Mouse (Mus musculus) CH12.LX (cell line): Measurements from ENCODE around the gene Fli1. TPM values are rescaled to one million over a fixed set of nuclear protein-coding genes. Genes with fewer than 3 reads are reported as not detected.
A peak's percentile ranks its signal among the peaks of the same experiment; 100 is the strongest.

Experiments
- DNase-seq: peaks from one replicate; pipeline ENCODE4 v3.0.0-alpha.2; 2013; ENCODE audit errors: extremely low read depth
- H3K27ac ChIP-seq: 2 replicates; pipeline ENCODE4 v1.5.1; 2012; ENCODE audit warnings: low read depth, mild to moderate bottlenecking, control low read depth, moderate library complexity; ENCODE audit not compliant: insufficient read depth
- H3K27me3 ChIP-seq: replicated peaks from 2 replicates; pipeline ENCODE3; 2012; ENCODE audit warnings: inconsistent platforms
- H3K36me3 ChIP-seq, 2 experiments: replicated peaks in 1 of 2; 2 replicates each; pipeline versions ENCODE3 to v1.6.1; 2012; ENCODE audit warnings: inconsistent platforms in 1 of 2, low read length in 1 of 2, mild to moderate bottlenecking in 1 of 2, mixed read lengths in 1 of 2, moderate library complexity in 1 of 2; ENCODE audit not compliant: control insufficient read depth in 1 of 2, insufficient read depth in 1 of 2
- H3K4me1 ChIP-seq, 2 experiments: 2 replicates each; pipeline ENCODE4 v1.6.1; 2012; ENCODE audit warnings: inconsistent platforms in 1 of 2, moderate library complexity in 1 of 2; ENCODE audit not compliant: insufficient read depth in 2 of 2, control insufficient read depth in 1 of 2
- H3K4me2 ChIP-seq: 2 replicates; pipeline ENCODE4 v1.6.1; 2012; ENCODE audit warnings: low read depth, mild to moderate bottlenecking, control low read depth; ENCODE audit not compliant: poor library complexity, insufficient read depth, severe bottlenecking
- H3K4me3 ChIP-seq, 3 experiments: fragments of 150-350 bp in 1 of 3; sonication (generic) in 1 of 3; replicated peaks in 1 of 3; 2 replicates each; pipeline versions ENCODE3 to v1.5.1; 2011 to 2012; ENCODE audit warnings: low read depth in 2 of 3, low read length in 2 of 3, mild to moderate bottlenecking in 2 of 3, moderate library complexity in 2 of 3, control low read depth in 1 of 3, improper control_type of control experiment in 1 of 3, inconsistent platforms in 1 of 3, mixed read lengths in 1 of 3; ENCODE audit not compliant: poor library complexity in 1 of 3
- H3K79me2 ChIP-seq: replicated peaks from 2 replicates; pipeline ENCODE4 v1.6.1; 2012; ENCODE audit warnings: mild to moderate bottlenecking, moderate library complexity; ENCODE audit not compliant: control insufficient read depth, poor library complexity, insufficient read depth, severe bottlenecking; ENCODE audit errors: extremely low read depth
- H3K9ac ChIP-seq: 2 replicates; pipeline ENCODE4 v1.6.1; 2012; ENCODE audit warnings: low read depth, mild to moderate bottlenecking, control low read depth, moderate library complexity; ENCODE audit not compliant: insufficient read depth
- H3K9me3 ChIP-seq: replicated peaks from 2 replicates; pipeline ENCODE3; 2012; ENCODE audit warnings: low read length, inconsistent platforms, mixed read lengths
- CHD2 ChIP-seq: IDR thresholded peaks from 2 replicates; pipeline ENCODE4 v1.6.1; 2011; ENCODE audit warnings: low read length, improper control_type of control experiment
- CTCF ChIP-seq, 2 experiments: IDR thresholded peaks in 1 of 2; conservative IDR thresholded peaks in 1 of 2; 2 replicates each; pipeline ENCODE4 v1.5.1; 2011 to 2012; ENCODE audit warnings: low read depth in 2 of 2, low read length in 2 of 2, improper control_type of control experiment in 1 of 2, inconsistent platforms in 1 of 2, mild to moderate bottlenecking in 1 of 2, moderate library complexity in 1 of 2
- E2F4 ChIP-seq: IDR thresholded peaks from 2 replicates; pipeline ENCODE4 v1.6.1; 2011; ENCODE audit warnings: low read depth, low read length, improper control_type of control experiment; ENCODE audit not compliant: insufficient replicate concordance
- ELF1 ChIP-seq: IDR thresholded peaks from 2 replicates; pipeline ENCODE4 v1.6.1; 2014; ENCODE audit warnings: low read depth, mild to moderate bottlenecking, inconsistent platforms, low read length, improper control_type of control experiment
- EP300 ChIP-seq: IDR thresholded peaks from 2 replicates; pipeline ENCODE4 v1.6.1; 2011; ENCODE audit warnings: low read length, improper control_type of control experiment
- ETS1 ChIP-seq: conservative IDR thresholded peaks from 2 replicates; pipeline ENCODE4 v1.6.1; 2012; ENCODE audit warnings: low read depth, mild to moderate bottlenecking, inconsistent platforms, low read length, improper control_type of control experiment, moderate library complexity
- GABPA ChIP-seq: IDR thresholded peaks from 2 replicates; pipeline ENCODE4 v1.6.1; 2012; ENCODE audit warnings: low read depth, low read length, improper control_type of control experiment, inconsistent platforms; ENCODE audit not compliant: insufficient replicate concordance
- HCFC1 ChIP-seq: IDR thresholded peaks from 2 replicates; pipeline ENCODE4 v1.6.1; 2012; ENCODE audit warnings: low read depth, mild to moderate bottlenecking, inconsistent platforms, low read length, improper control_type of control experiment
- IRF4 ChIP-seq: IDR thresholded peaks from 2 replicates; pipeline ENCODE4 v1.6.1; 2014; ENCODE audit warnings: low read depth, mild to moderate bottlenecking, inconsistent platforms, low read length, improper control_type of control experiment
- JUN ChIP-seq: IDR thresholded peaks from 2 replicates; pipeline ENCODE4 v1.6.1; 2011; ENCODE audit warnings: low read depth, mild to moderate bottlenecking, low read length, improper control_type of control experiment, moderate library complexity; ENCODE audit not compliant: insufficient read depth
- JUND ChIP-seq: conservative IDR thresholded peaks from 2 replicates; pipeline ENCODE4 v1.6.1; 2011; ENCODE audit warnings: low read depth, low read length, improper control_type of control experiment
- KAT2A ChIP-seq: IDR thresholded peaks from 2 replicates; pipeline ENCODE4 v1.6.1; 2012; ENCODE audit warnings: low read length, improper control_type of control experiment, inconsistent platforms; ENCODE audit not compliant: insufficient replicate concordance
- MAFK ChIP-seq: IDR thresholded peaks from 2 replicates; pipeline ENCODE4 v1.6.1; 2011; ENCODE audit warnings: low read length, improper control_type of control experiment; ENCODE audit not compliant: insufficient replicate concordance
- MAZ ChIP-seq: IDR thresholded peaks from 2 replicates; pipeline ENCODE4 v1.6.1; 2012; ENCODE audit warnings: low read depth, mild to moderate bottlenecking, inconsistent platforms, low read length, improper control_type of control experiment, moderate library complexity
- MEF2A ChIP-seq: IDR thresholded peaks from 2 replicates; pipeline ENCODE4 v1.6.1; 2014; ENCODE audit warnings: low read depth, mild to moderate bottlenecking, inconsistent platforms, low read length, improper control_type of control experiment, borderline replicate concordance
- MYC ChIP-seq: IDR thresholded peaks from 2 replicates; pipeline ENCODE4 v1.6.1; 2011; ENCODE audit warnings: low read depth, mild to moderate bottlenecking, improper control_type of control experiment, low read length
- NELFE ChIP-seq: IDR thresholded peaks from 2 replicates; pipeline ENCODE4 v1.6.1; 2011; ENCODE audit warnings: low read depth, low read length, improper control_type of control experiment
- NRF1 ChIP-seq: IDR thresholded peaks from 2 replicates; pipeline ENCODE4 v1.6.1; 2014; ENCODE audit warnings: low read depth, mild to moderate bottlenecking, inconsistent platforms, low read length, improper control_type of control experiment, moderate library complexity
- POLR2A ChIP-seq: IDR thresholded peaks from 2 replicates; pipeline ENCODE4 v1.6.1; 2011; ENCODE audit warnings: low read depth, mild to moderate bottlenecking, improper control_type of control experiment, low read length
- POLR2AphosphoS2 ChIP-seq: IDR thresholded peaks from 2 replicates; pipeline ENCODE4 v1.6.1; 2011; ENCODE audit warnings: low read depth, low read length, improper control_type of control experiment
- RCOR1 ChIP-seq: conservative IDR thresholded peaks from 2 replicates; pipeline ENCODE4 v1.6.1; 2012; ENCODE audit warnings: low read depth, mild to moderate bottlenecking, inconsistent platforms, low read length, improper control_type of control experiment
- SIN3A ChIP-seq: IDR thresholded peaks from 2 replicates; pipeline ENCODE4 v1.6.1; 2012; ENCODE audit warnings: low read length, improper control_type of control experiment, inconsistent platforms
- SMC3 ChIP-seq: IDR thresholded peaks from 2 replicates; pipeline ENCODE4 v1.6.1; 2011; ENCODE audit warnings: low read depth, low read length, improper control_type of control experiment
- TBP ChIP-seq: conservative IDR thresholded peaks from 2 replicates; pipeline ENCODE4 v1.6.1; 2011; ENCODE audit warnings: low read depth, low read length, improper control_type of control experiment
- TCF12 ChIP-seq: IDR thresholded peaks from 2 replicates; pipeline ENCODE4 v1.6.1; 2014; ENCODE audit warnings: low read depth, mild to moderate bottlenecking, inconsistent platforms, low read length, improper control_type of control experiment
- UBTF ChIP-seq: IDR thresholded peaks from 2 replicates; pipeline ENCODE4 v1.6.1; 2012; ENCODE audit warnings: low read depth, mild to moderate bottlenecking, inconsistent platforms, low read length, improper control_type of control experiment, moderate library complexity
- ZKSCAN1 ChIP-seq: IDR thresholded peaks from 2 replicates; pipeline ENCODE4 v1.6.1; 2012; ENCODE audit warnings: low read depth, inconsistent platforms, low read length, improper control_type of control experiment, borderline replicate concordance
- ZMIZ1 ChIP-seq: IDR thresholded peaks from 2 replicates; pipeline ENCODE4 v1.6.1; 2012; ENCODE audit warnings: low read depth, mild to moderate bottlenecking, inconsistent platforms, low read length, improper control_type of control experiment
- dilution Hi-C: fragments of 300-500 bp; cut with MboI; formaldehyde crosslinking; loops from 2 replicates; pipeline ENCODE4 v1.14.3; 2020; ENCODE audit warnings: low sequenced_read_pairs; ENCODE audit not compliant: extremely low pct_unique_long_range_greater_than_20kb, extremely low pct_ligation_motif_present
- in situ Hi-C: fragments of 300-500 bp; cut with MboI; formaldehyde crosslinking; loops from 3 replicates; pipeline ENCODE4 v1.14.3; 2019; ENCODE audit warnings: low sequenced_read_pairs, low pct_ligation_motif_present, low pct_unique_long_range_greater_than_20kb, mixed read lengths
- polyA plus RNA-seq: library from polyadenylated mRNA; unstranded; fragments of >175 nt; gene quantifications from 2 replicates; pipeline ENCODE4 v1.2.1, GENCODE M21; 2012; ENCODE audit warnings: low read depth; ENCODE audit not compliant: insufficient read length
- total RNA-seq, 2 experiments: library from RNA; depleted of rRNA; stranded (reverse); fragments of 300-350 nt in 1 of 2; fragments of >200 nt in 1 of 2; gene quantifications; 2 replicates each; pipeline ENCODE4 v1.2.3; 2012 to 2014

Gene Fli1
- total and polyA plus RNA-seq, 3 experiments: 20.3 to 29.3 (median 20.8) TPM

- H3K4me2 ChIP-seq: peak overlapping the region; percentile 65
- dilution Hi-C loops (no loop called here), in situ Hi-C loops (no loop called here)
- H3K4me3 ChIP-seq: peak overlapping the region; percentile 32 to 47 (median 37)
- H3K4me1 ChIP-seq: peaks cover 24 to 95% of the 10 kb centered on the region in 2 experiments
- no peaks in the 10 kb centered on the region for H3K9me3 ChIP-seq
- H3K27me3 ChIP-seq: no peaks in the 10 kb centered on the region
- TF ChIP-seq CTCF (conservative IDR thresholded peaks at IDR 0.05 in 1 of 2, IDR thresholded peaks at IDR 0.05 in 1 of 2; ENCODE audit: low read depth in 2 of 2, low read length in 2 of 2) (no peak), ELF1 (peak; percentile 70), E2F4 (no peak), TBP (no peak), TCF12 (no peak), POLR2AphosphoS2 (no peak), UBTF (no peak), ETS1 (peak; percentile 62), HCFC1 (no peak), CHD2 (no peak), JUN (0 out of 2 replicates have a peak, but pooled peaks have one; percentile 10), MAZ (no peak), JUND (no peak), MAFK (no peak), NELFE (no peak), ZKSCAN1 (no peak), SIN3A (no peak; the same call in 1 of the 2 replicates), POLR2A (no peak; the same call in 1 of the 2 replicates), SMC3 (no peak), EP300 (peak; percentile 75), NRF1 (no peak), RCOR1 (no peak), ZMIZ1 (no peak), GABPA (no peak), KAT2A (no peak), IRF4 (peak; percentile 49; the same call in 1 of the 2 replicates), MYC (no peak), MEF2A (peak; percentile 37; the same call in 1 of the 2 replicates)
- DNase-seq: no peak
- H3K9ac ChIP-seq: peak overlapping the region; percentile 72
- H3K27ac ChIP-seq: peak overlapping the region; percentile 82
- peaks cover 72% of the 10 kb centered on the region for H3K79me2 ChIP-seq
- peaks cover 4 to 56% of the 10 kb centered on the region in 2 experiments for H3K36me3 ChIP-seq
These were observed 26.0 kb downstream of the Fli1 start for GRCm38 (mm10) chr9:32516691-32517090.
